ENCODE assay signal across 11 mouse cellular contexts in the genomic region with DNA sequence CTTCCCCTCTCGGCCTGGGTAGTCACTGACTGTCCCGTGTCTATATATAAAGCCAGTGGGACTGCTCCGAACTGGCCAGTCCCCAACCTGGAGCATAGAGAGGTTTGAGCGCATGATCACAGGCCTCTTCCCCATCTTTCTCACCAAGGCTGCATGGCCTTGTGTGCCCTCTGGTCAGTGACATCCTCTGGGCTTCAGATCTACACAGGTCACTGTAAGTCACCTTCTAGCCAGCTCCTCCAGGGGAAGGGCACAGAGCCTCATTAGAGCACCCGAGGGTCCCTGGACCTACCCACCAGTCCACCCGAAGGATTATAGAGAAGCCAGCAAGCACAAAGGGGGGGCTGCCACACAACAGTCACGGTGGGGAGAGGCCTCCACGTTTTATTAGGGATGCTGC. TPM values are rescaled to one million over a fixed set of nuclear protein-coding genes. Genes with fewer than 3 reads are reported as not detected.
DNase-seq lines count a peak whose midpoint lies in the region; ATAC-seq lines count a peak whose summit lies in the region.
"Had no signal": no experiment of that assay in that cellular context is flagged by ENCODE, and none has a peak within 500 bp of the region (broad histone marks: within the 10 kb centered on the region; RNA-seq: fewer than 3 reads in every experiment).

No protein-coding gene starts in this region.

- no peaks in the 10 kb centered on the region for H3K27me3 ChIP-seq in lung, embryonic 15.5 days
- no peaks in the 10 kb centered on the region for H3K27me3 ChIP-seq in hindbrain, embryonic 12.5 days
- H3K27me3 ChIP-seq in neural tube, embryonic 13.5 days: no peaks in the 10 kb centered on the region

- peaks cover 30% of the 10 kb centered on the region for H3K36me3 ChIP-seq in lung, embryonic 15.5 days
- H3K36me3 ChIP-seq in hindbrain, embryonic 12.5 days: peaks cover 45% of the 10 kb centered on the region
- peaks cover 57% of the 10 kb centered on the region for H3K36me3 ChIP-seq in neural tube, embryonic 13.5 days

- H3K4me3 ChIP-seq in lung, embryonic 15.5 days: no peak overlapping the region
- H3K4me3 ChIP-seq in hindbrain, embryonic 12.5 days: no peak overlapping the region
- no peak overlapping the region for H3K4me3 ChIP-seq in neural tube, embryonic 13.5 days
- H3K4me3 ChIP-seq: layer of hippocampus, adult 2 months had no signal

- 65% methylated on average over 8 of the region's 8 CpGs for WGBS in lung, embryonic 15.5 days
- 87% methylated on average over 8 of the region's 8 CpGs for WGBS in hindbrain, embryonic 12.5 days
- WGBS in neural tube, embryonic 13.5 days: 82% methylated on average over 8 of the region's 8 CpGs

- peak overlapping the region; percentile 98 for H3K27ac ChIP-seq in lung, embryonic 15.5 days
- peak overlapping the region; percentile 81 for H3K27ac ChIP-seq in hindbrain, embryonic 12.5 days
- peak overlapping the region; percentile 86 for H3K27ac ChIP-seq in neural tube, embryonic 13.5 days (replicated peaks)

- peak overlapping the region; percentile 51; the same call in 1 of the 2 replicates for H3K4me2 ChIP-seq in lung, embryonic 15.5 days
- no peak overlapping the region for H3K4me2 ChIP-seq in hindbrain, embryonic 12.5 days (replicated peaks)
- H3K4me2 ChIP-seq in neural tube, embryonic 13.5 days: no peak overlapping the region

- no peaks in the 10 kb centered on the region for H3K9me3 ChIP-seq in lung, embryonic 15.5 days
- H3K9me3 ChIP-seq in hindbrain, embryonic 12.5 days (replicated peaks): no peaks in the 10 kb centered on the region
- no peaks in the 10 kb centered on the region for H3K9me3 ChIP-seq in neural tube, embryonic 13.5 days

- ATAC-seq in lung, embryonic 15.5 days (ENCODE audit: borderline replicate concordance, extremely low read depth, low FRiP score, low TSS enrichment): no peak
- no peak for ATAC-seq in hindbrain, embryonic 12.5 days (ENCODE audit: low FRiP score)
- ATAC-seq in neural tube, embryonic 13.5 days (ENCODE audit: low read depth): no peak
- ATAC-seq in granulocyte monocyte progenitor cell, adult 5-6 weeks (replicated peaks; ENCODE audit: poor library complexity, severe bottlenecking): no peak

- H3K4me1 ChIP-seq in lung, embryonic 15.5 days: peaks cover 41% of the 10 kb centered on the region
- peaks cover 15% of the 10 kb centered on the region for H3K4me1 ChIP-seq in hindbrain, embryonic 12.5 days
- peaks cover 19% of the 10 kb centered on the region for H3K4me1 ChIP-seq in neural tube, embryonic 13.5 days (replicated peaks)

- no peak overlapping the region for H3K9ac ChIP-seq in lung, embryonic 15.5 days
- no peak overlapping the region for H3K9ac ChIP-seq in hindbrain, embryonic 12.5 days
- no peak overlapping the region for H3K9ac ChIP-seq in neural tube, embryonic 13.5 days

- intact Hi-C loops in heart, postnatal 10 days (cut with DNase I): loop anchor here (2.0 kb wide), 1 partner anchor 35 kb away; a partner anchor contains a TSS

- peak; percentile 94 for DNase-seq in heart, adult 11 months
- DNase-seq in heart, postnatal 10 days: no peak
- no peak for DNase-seq in lung, postnatal 4 days
- DNase-seq in right cerebral cortex, postnatal 10 days (ENCODE audit: low spot score in 2 of 2): no peak
- DNase-seq: cerebellum, adult 8-10 months; lung, postnatal 14 days had no signal

RNA-seq across cellular contexts. Expression of a gene that starts 29.0 kb away (rescaled TPM):
- total RNA-seq in heart, postnatal 10 days (2021): 100 to 1,000 TPM; 225 to 229 TPM
- 382 and 427 TPM in 2 replicates for polyA plus RNA-seq in lung, embryonic 15.5 days (2015; fragmentation: Nextera tagmentation; extraction: Ambion mirVana)
- polyA plus RNA-seq in hindbrain, embryonic 12.5 days (2016; fragmentation: Nextera tagmentation; extraction: Ambion mirVana): 271 and 274 TPM in 2 replicates
- 254 and 261 TPM in 2 replicates for polyA plus RNA-seq in neural tube, embryonic 13.5 days (2015; fragmentation: Nextera tagmentation; extraction: Ambion mirVana)
- total RNA-seq in granulocyte monocyte progenitor cell, adult 5-6 weeks (2014; fragmentation: Nextera tagmentation): 383 and 409 TPM in 2 replicates
- 163 and 164 TPM in 2 replicates for total RNA-seq in granulocyte monocyte progenitor cell, adult 5-6 weeks (2017)

RNA-seq across cellular contexts. Expression of a gene that starts 35.9 kb away (rescaled TPM):
- 10 to 100 TPM; 17.4 to 25.5 TPM for total RNA-seq in heart, postnatal 10 days (2021)
- polyA plus RNA-seq in lung, embryonic 15.5 days (2015; fragmentation: Nextera tagmentation; extraction: Ambion mirVana): 8.7 and 11.6 TPM in 2 replicates
- 14.9 and 16.1 TPM in 2 replicates for polyA plus RNA-seq in hindbrain, embryonic 12.5 days (2016; fragmentation: Nextera tagmentation; extraction: Ambion mirVana)
- 14.5 and 18.3 TPM in 2 replicates for polyA plus RNA-seq in neural tube, embryonic 13.5 days (2015; fragmentation: Nextera tagmentation; extraction: Ambion mirVana)
- total RNA-seq in granulocyte monocyte progenitor cell, adult 5-6 weeks (2014; fragmentation: Nextera tagmentation): 5.0 and 13.4 TPM in 2 replicates
- 0.26 and 7.5 TPM in 2 replicates for total RNA-seq in granulocyte monocyte progenitor cell, adult 5-6 weeks (2017)

RNA-seq across cellular contexts. Expression of a gene that starts 51.4 kb away (rescaled TPM):
- 10 to 100 TPM; 40.3 to 43.0 TPM for total RNA-seq in heart, postnatal 10 days (2021)
- 34.5 and 34.9 TPM in 2 replicates for polyA plus RNA-seq in lung, embryonic 15.5 days (2015; fragmentation: Nextera tagmentation; extraction: Ambion mirVana)
- polyA plus RNA-seq in hindbrain, embryonic 12.5 days (2016; fragmentation: Nextera tagmentation; extraction: Ambion mirVana): 19.7 and 23.4 TPM in 2 replicates
- polyA plus RNA-seq in neural tube, embryonic 13.5 days (2015; fragmentation: Nextera tagmentation; extraction: Ambion mirVana): 9.3 and 11.7 TPM in 2 replicates
- 18.0 and 22.5 TPM in 2 replicates for total RNA-seq in granulocyte monocyte progenitor cell, adult 5-6 weeks (2014; fragmentation: Nextera tagmentation)
- 20.7 and 23.8 TPM in 2 replicates for total RNA-seq in granulocyte monocyte progenitor cell, adult 5-6 weeks (2017)

RNA-seq across cellular contexts. Expression of a gene that starts 52.9 kb away (rescaled TPM):
- 1 to 10 TPM; 3.9 to 7.3 TPM for total RNA-seq in heart, postnatal 10 days (2021)
- polyA plus RNA-seq in lung, embryonic 15.5 days (2015; fragmentation: Nextera tagmentation; extraction: Ambion mirVana): 15.0 and 16.1 TPM in 2 replicates
- 18.9 TPM in 2 replicates for polyA plus RNA-seq in hindbrain, embryonic 12.5 days (2016; fragmentation: Nextera tagmentation; extraction: Ambion mirVana)
- polyA plus RNA-seq in neural tube, embryonic 13.5 days (2015; fragmentation: Nextera tagmentation; extraction: Ambion mirVana): 19.6 and 21.4 TPM in 2 replicates
- 3.1 and 3.6 TPM in 2 replicates for total RNA-seq in granulocyte monocyte progenitor cell, adult 5-6 weeks (2014; fragmentation: Nextera tagmentation)
- total RNA-seq in granulocyte monocyte progenitor cell, adult 5-6 weeks (2017): 2.9 and 4.2 TPM in 2 replicates
